Mouse (Mus musculus) gastrocnemius, postnatal 36 days (tissue): ENCODE data around the gene Oas1a. TPM values are rescaled to one million over a fixed set of nuclear protein-coding genes. Genes with fewer than 3 reads are reported as not detected.

Source experiments
- DNase-seq, 2 experiments: peaks; one replicate each; pipeline ENCODE4 v3.0.0; 2022
- intact Hi-C: fragments of 180-260 bp; cut with DNase I; formaldehyde crosslinking; loops from one replicate; pipeline ENCODE4 v1.15.1; 2025
- microRNA-seq, 2 experiments: library from miRNA; unstranded; fragments of <30 nt; microRNA quantifications; one replicate each; pipeline ENCODE4 v1.2.0; 2021
- total RNA-seq, 2 experiments: library from RNA; stranded (reverse); gene quantifications; 2 replicates each; pipeline ENCODE4 v1.2.3; 2021

Gene Oas1a
- total RNA-seq, 2 experiments from 2014 or later: 0.13 TPM; not detected in 1

DNA sequence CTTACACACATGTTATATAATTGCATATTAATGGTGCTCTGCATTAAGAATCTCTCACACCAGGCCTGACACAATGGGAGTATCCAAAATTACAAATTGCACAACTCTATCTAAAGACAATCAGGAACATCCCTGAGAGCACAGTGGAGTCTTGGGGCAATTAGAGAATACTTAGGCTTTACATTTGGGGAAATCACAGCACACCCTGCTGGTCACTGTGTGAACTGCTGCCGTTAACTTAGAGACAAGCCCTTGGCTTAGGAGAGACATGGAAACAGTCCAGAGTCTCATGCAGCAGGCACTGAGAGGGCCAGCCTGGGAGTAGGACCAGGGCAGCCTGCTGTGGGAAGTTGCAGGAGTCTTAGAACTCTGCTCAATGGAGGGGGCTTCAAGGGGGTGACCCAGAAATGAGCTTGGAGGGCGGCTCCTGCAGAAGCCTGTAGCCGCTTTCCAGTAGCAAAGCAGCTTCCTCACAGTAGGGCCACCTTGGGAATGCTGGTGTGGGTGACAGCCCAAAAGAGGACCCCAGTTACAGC lies 57.7 kb downstream of the Oas1a start:
- intact Hi-C loops: no loop called here
- DNase-seq: no peak

DNA sequence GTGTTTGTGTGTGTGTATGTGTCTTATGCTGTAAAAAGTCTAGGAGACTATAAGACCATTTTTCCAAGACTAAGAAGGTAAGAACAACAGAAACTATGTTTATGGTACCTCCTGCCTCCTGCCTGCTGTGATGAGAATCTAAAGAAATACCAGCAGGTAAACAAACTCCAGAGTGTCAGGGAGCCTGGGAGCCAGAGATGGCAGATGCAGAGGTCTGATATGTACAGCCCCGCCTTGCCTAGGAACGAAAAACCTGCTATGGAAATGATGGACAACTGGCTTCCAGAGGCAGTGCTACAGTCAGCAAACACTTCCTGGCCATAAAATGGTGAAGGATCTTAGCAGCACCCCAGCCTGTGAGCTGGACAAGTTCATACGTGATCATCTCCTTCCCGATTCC lies 60.3 kb downstream of the Oas1a start, which contains the start of gene Oas1f:
Oas1f (plus strand) TSS at position 301 of the 400 bp plus-strand sequence.
- intact Hi-C loops: no loop called here
- DNase-seq: no peak

Small RNA genes within 50 kb of the gene (microRNA-seq; reads per million reads assigned to microRNA genes)
- gene Gm22907: 0 reads per million in 2 experiments

Other genes starting within 250 kb of the Oas1a start
- gene Dtx1, start 195.6 kb downstream of the Oas1a start, total RNA-seq: under 1 TPM; 0.38 to 0.91 TPM
- gene Oas2, start 157.7 kb downstream of the Oas1a start, total RNA-seq: under 1 TPM; 0.18 to 0.37 TPM
- gene Oas3, start 129.9 kb downstream of the Oas1a start, total RNA-seq: not detected
- gene Oas1e, start 112.0 kb downstream of the Oas1a start, total RNA-seq: not detected
- gene Oas1c, start 95.0 kb downstream of the Oas1a start, total RNA-seq: under 1 TPM; 0.15 to 0.30 TPM
- not detected for gene Oas1f, start 60.2 kb downstream of the Oas1a start, total RNA-seq
- not detected for gene Oas1h, start 46.1 kb downstream of the Oas1a start, total RNA-seq
- gene Oas1g, start 19.9 kb downstream of the Oas1a start, total RNA-seq: under 1 TPM in 1 of 2 experiments, not detected in 1; 0.27 TPM
- gene Oas1d, start 7.0 kb upstream of the Oas1a start, total RNA-seq: not detected
- not detected for gene Rph3a, start 102.6 kb upstream of the Oas1a start, total RNA-seq